Mouse (Mus musculus): Measurements from ENCODE around the gene Rbpj. TPM values are rescaled to one million over a fixed set of nuclear protein-coding genes. Genes with fewer than 3 reads are reported as not detected.

Rbpj gene
- total and polyA plus RNA-seq, 2 experiments from 2014 or later: 17.6 to 22.4 TPM

GRCm38 (mm10) chr5:53436905-53437632, 28.9 kb upstream of the Rbpj start:
- Histone ChIP-seq H3K4me2 (ENCODE audit: low read depth, low read length) (no peak overlapping the region), H3K9me3 (ENCODE audit: low read length) (no peaks in the 10 kb centered on the region), H3K4me3 (ENCODE audit: low read length) (no peak overlapping the region), H3K27ac (no peak overlapping the region), H3K27me3 (ENCODE audit: insufficient read depth, low read length) (no peaks in the 10 kb centered on the region), H3K9ac (replicated peaks; ENCODE audit: low read length) (no peak overlapping the region), H3K36me3 (ENCODE audit: insufficient read depth, low read length) (no peaks in the 10 kb centered on the region), H3K4me1 (ENCODE audit: insufficient read depth, low read length) (no peaks in the 10 kb centered on the region)
- TF ChIP-seq CTCF (IDR thresholded peaks at IDR 0.05; ENCODE audit: low read depth): no peak
- no peak for DNase-seq (ENCODE audit: low spot score)
- no peak for ATAC-seq
- WGBS: 90% methylated on average over 6 of the region's 6 CpGs

- 77% methylated on average over 4 of the region's 4 CpGs for WGBS
- no peaks in the 10 kb centered on the region for H3K36me3 ChIP-seq (ENCODE audit: insufficient read depth, low read length)
These were observed 28.2 kb upstream of the Rbpj start for GRCm38 (mm10) chr5:53437767-53438166.

GRCm38 (mm10) chr5:53438268-53438667, 27.7 kb upstream of the Rbpj start:
- 86% methylated on average over 3 of the region's 3 CpGs for WGBS
- no peak for TF ChIP-seq CTCF (IDR thresholded peaks at IDR 0.05; ENCODE audit: low read depth)
- Histone ChIP-seq H3K4me2 (ENCODE audit: low read depth, low read length) (no peak overlapping the region), H3K4me3 (ENCODE audit: low read length) (no peak overlapping the region), H3K27me3 (ENCODE audit: insufficient read depth, low read length) (no peaks in the 10 kb centered on the region), H3K27ac (no peak overlapping the region), H3K9me3 (ENCODE audit: low read length) (no peaks in the 10 kb centered on the region), H3K9ac (replicated peaks; ENCODE audit: low read length) (no peak overlapping the region), H3K36me3 (ENCODE audit: insufficient read depth, low read length) (no peaks in the 10 kb centered on the region), H3K4me1 (ENCODE audit: insufficient read depth, low read length) (no peaks in the 10 kb centered on the region)
- no peak for ATAC-seq
- no peak for DNase-seq (ENCODE audit: low spot score)

More at GRCm38 (mm10) chr5:53437767-53438166, 28.2 kb upstream of the Rbpj start:
- no peak for DNase-seq (ENCODE audit: low spot score)
- H3K4me3 ChIP-seq (ENCODE audit: low read length): no peak overlapping the region
- no peaks in the 10 kb centered on the region for H3K27me3 ChIP-seq (ENCODE audit: insufficient read depth, low read length)
- no peak for ATAC-seq
- no peaks in the 10 kb centered on the region for H3K4me1 ChIP-seq (ENCODE audit: insufficient read depth, low read length)
- no peak overlapping the region for H3K27ac ChIP-seq
- H3K9me3 ChIP-seq (ENCODE audit: low read length): no peaks in the 10 kb centered on the region
- TF ChIP-seq CTCF (IDR thresholded peaks at IDR 0.05; ENCODE audit: low read depth): no peak
- H3K9ac ChIP-seq (replicated peaks; ENCODE audit: low read length): no peak overlapping the region
- H3K4me2 ChIP-seq (ENCODE audit: low read depth, low read length): no peak overlapping the region

- no peak for ATAC-seq
- Histone ChIP-seq H3K9me3 (ENCODE audit: low read length) (no peaks in the 10 kb centered on the region), H3K4me1 (ENCODE audit: insufficient read depth, low read length) (no peaks in the 10 kb centered on the region), H3K27ac (no peak overlapping the region), H3K36me3 (ENCODE audit: insufficient read depth, low read length) (no peaks in the 10 kb centered on the region), H3K9ac (replicated peaks; ENCODE audit: low read length) (no peak overlapping the region), H3K4me2 (ENCODE audit: low read depth, low read length) (no peak overlapping the region), H3K4me3 (ENCODE audit: low read length) (no peak overlapping the region), H3K27me3 (ENCODE audit: insufficient read depth, low read length) (no peaks in the 10 kb centered on the region)
- no peak for DNase-seq (ENCODE audit: low spot score)
- 88% methylated on average over 3 of the region's 3 CpGs for WGBS
- no peak for TF ChIP-seq CTCF (IDR thresholded peaks at IDR 0.05; ENCODE audit: low read depth)
These were observed 26.3 kb upstream of the Rbpj start for GRCm38 (mm10) chr5:53439655-53440054.

- Histone ChIP-seq H3K4me1 (ENCODE audit: insufficient read depth, low read length) (no peaks in the 10 kb centered on the region), H3K4me2 (ENCODE audit: low read depth, low read length) (no peak overlapping the region), H3K9ac (replicated peaks; ENCODE audit: low read length) (no peak overlapping the region), H3K27ac (no peak overlapping the region), H3K4me3 (ENCODE audit: low read length) (no peak overlapping the region), H3K36me3 (ENCODE audit: insufficient read depth, low read length) (no peaks in the 10 kb centered on the region), H3K9me3 (ENCODE audit: low read length) (no peaks in the 10 kb centered on the region), H3K27me3 (ENCODE audit: insufficient read depth, low read length) (no peaks in the 10 kb centered on the region)
- TF ChIP-seq CTCF (IDR thresholded peaks at IDR 0.05; ENCODE audit: low read depth): no peak
- ATAC-seq (0 out of 2 replicates have a peak, but pooled peaks have one; percentile 51), DNase-seq (ENCODE audit: low spot score) (no peak)
- WGBS: 76% methylated on average over 5 of the region's 5 CpGs
These were observed 21.9 kb upstream of the Rbpj start for GRCm38 (mm10) chr5:53444030-53444429.

- no peak overlapping the region for H3K4me3 ChIP-seq (ENCODE audit: low read length)
- H3K36me3 ChIP-seq (ENCODE audit: insufficient read depth, low read length): no peaks in the 10 kb centered on the region
- no peak overlapping the region for H3K4me2 ChIP-seq (ENCODE audit: low read depth, low read length)
- no peaks in the 10 kb centered on the region for H3K9me3 ChIP-seq (ENCODE audit: low read length)
- ATAC-seq (0 out of 2 replicates have a peak, but pooled peaks have one; percentile 55), DNase-seq (ENCODE audit: low spot score) (peak; percentile 51)
- no peak overlapping the region for H3K27ac ChIP-seq
- no peaks in the 10 kb centered on the region for H3K4me1 ChIP-seq (ENCODE audit: insufficient read depth, low read length)
- no peaks in the 10 kb centered on the region for H3K27me3 ChIP-seq (ENCODE audit: insufficient read depth, low read length)
- 52% methylated on average over 9 of the region's 9 CpGs for WGBS
- TF ChIP-seq CTCF (IDR thresholded peaks at IDR 0.05; ENCODE audit: low read depth): no peak
- no peak overlapping the region for H3K9ac ChIP-seq (replicated peaks; ENCODE audit: low read length)
These were observed 15.0 kb upstream of the Rbpj start for GRCm38 (mm10) chr5:53450945-53451344.

- H3K4me3 ChIP-seq (ENCODE audit: low read length): no peak overlapping the region
- H3K27ac ChIP-seq: no peak overlapping the region
- no peak for DNase-seq (ENCODE audit: low spot score)
- WGBS: 89% methylated on average over 8 of the region's 8 CpGs
- no peaks in the 10 kb centered on the region for H3K9me3 ChIP-seq (ENCODE audit: low read length)
- H3K27me3 ChIP-seq (ENCODE audit: insufficient read depth, low read length): no peaks in the 10 kb centered on the region
- TF ChIP-seq CTCF (IDR thresholded peaks at IDR 0.05; ENCODE audit: low read depth): no peak
- H3K36me3 ChIP-seq (ENCODE audit: insufficient read depth, low read length): no peaks in the 10 kb centered on the region
- ATAC-seq: no peak
- no peak overlapping the region for H3K4me2 ChIP-seq (ENCODE audit: low read depth, low read length)
- H3K9ac ChIP-seq (replicated peaks; ENCODE audit: low read length): no peak overlapping the region
- no peaks in the 10 kb centered on the region for H3K4me1 ChIP-seq (ENCODE audit: insufficient read depth, low read length)
These were observed 14.1 kb upstream of the Rbpj start for GRCm38 (mm10) chr5:53451829-53452228.

Data from hindbrain, postnatal 0 days (tissue).